Mouse (Mus musculus) induced T-regulatory cell, adult 2 months (primary cell): Measurements from ENCODE around the gene Ugt1a10.
"Not testable (repeated sequence)": the region's sequence is repeated elsewhere in the genome, so short reads cannot be mapped to it uniquely, and the experiment has no call there.

Experiments used
- DNase-seq: peaks from one replicate; pipeline ENCODE4 v3.0.0-alpha.2; 2012; ENCODE audit warnings: low read depth

The Ugt1a10 gene

DNA sequence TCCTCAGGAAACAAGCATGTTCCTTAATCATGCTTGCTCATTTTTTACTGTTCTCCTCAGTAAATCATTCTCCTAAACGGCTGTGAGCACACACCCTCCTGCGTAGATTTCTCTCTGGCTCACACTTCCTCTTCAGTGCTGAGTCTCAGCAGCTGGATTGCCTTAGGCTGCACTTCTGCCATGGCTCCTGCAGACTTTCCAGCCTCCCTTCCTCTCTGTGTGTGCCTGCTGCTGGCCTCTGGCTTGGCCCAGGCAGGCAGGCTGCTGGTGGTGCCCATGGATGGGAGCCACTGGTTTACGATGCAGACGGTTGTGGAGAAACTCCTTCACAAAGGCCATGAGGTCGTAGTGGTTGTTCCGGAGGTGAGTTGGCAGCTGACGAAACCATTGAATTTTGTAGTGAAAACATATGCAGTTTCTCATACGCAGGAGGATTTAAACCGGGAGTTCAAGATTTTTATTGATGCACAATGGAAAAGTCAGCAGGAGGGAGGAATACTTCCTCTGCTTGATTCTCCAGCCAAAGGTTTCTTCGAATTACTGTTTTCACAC is 39.8 kb downstream of the Ugt1a10 start, which contains the start of gene Ugt1a7c:
Gene Ugt1a7c, plus strand, starts transcription at position 122 of the 552 bp plus-strand sequence.
- peak; percentile 7 for DNase-seq

DNA sequence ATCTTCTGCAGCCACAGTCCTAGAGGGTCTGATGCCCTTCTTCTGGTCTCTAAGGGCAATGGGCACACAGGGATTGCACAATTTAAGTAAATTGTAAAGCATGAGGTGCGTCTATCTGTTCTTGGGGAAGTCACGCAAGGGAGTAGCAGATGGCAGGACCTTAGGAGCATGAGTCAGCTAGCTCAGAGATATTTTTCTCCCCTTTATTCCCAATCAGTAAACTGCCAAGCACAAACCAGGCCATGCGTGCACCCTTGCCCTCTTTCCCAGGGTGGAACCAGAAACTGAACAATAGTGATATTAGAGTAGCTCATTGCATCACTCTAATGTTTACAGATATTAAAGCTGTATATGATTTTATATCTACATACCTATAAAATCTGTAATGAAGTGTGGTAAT is 43.4 kb downstream of the Ugt1a10 start:
- DNase-seq: not testable (repeated sequence)

- not testable (repeated sequence) for DNase-seq
Observed at GRCm38 (mm10) chr1:88099691-88100090, 44.5 kb downstream of the Ugt1a10 start.

DNA sequence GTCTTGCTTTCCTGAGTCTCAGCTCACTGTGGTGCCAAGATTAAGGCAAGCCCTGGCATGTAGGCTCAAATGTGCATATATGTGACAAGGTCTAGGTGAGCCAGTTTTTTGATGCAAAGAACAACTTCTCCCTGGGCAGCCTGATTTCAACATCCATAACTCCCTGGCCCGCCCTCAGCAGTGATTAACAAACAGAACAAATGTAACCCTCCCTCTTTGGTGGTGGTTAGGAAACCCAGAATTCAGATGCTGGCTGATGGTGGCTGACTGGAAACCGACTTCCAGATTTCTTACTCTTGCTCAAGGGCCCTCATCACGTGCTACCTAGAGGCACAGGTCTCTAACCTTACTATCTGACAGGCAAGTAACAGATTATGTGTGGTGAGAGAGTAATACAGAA is 47.8 kb downstream of the Ugt1a10 start, which contains the start of gene Ugt1a6b:
Gene Ugt1a6b, plus strand, starts transcription at position 234 of the 400 bp plus-strand sequence.
- not testable (repeated sequence) for DNase-seq

DNA sequence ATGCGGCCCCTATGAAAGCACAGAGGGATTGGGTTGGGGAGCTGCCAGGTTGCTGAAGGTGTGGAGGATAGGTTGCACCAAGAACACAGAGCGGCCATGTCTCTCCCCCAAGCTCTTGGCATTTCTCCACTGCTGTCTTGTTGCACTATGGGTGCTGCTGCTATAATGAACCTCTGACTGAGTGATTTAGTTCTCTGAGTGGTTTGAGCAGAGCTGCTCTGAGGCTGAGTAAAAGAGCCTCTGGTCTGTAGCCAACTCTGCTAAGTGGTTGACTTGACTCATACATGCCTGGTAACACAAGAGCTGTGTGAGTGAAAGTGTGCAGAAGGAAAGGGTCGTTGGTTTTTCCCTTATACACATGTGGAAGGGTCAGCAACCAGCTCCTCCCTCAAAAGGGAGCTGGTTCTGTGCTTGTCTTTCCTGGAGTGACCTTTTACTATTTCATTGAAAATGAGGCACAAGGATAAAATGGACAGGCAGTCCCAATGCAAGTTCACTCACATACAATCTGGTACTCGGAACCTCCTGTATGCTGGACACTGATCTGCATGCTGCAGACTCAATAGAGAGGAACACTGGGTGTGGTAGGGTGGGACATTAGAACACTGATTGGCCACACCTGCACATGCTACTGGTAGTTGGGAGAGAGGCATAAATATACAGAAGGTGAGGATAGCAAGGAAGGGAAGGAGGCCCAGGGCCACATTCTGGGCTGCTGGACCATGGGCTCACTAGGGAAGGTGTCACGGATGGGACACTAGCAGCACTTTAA is 48.7 kb downstream of the Ugt1a10 start:
- DNase-seq: not testable (repeated sequence)

GRCm38 (mm10) chr1:88104667-88105430 is 49.7 kb downstream of the Ugt1a10 start:
- DNase-seq: no peak

GRCm38 (mm10) chr1:88105656-88106055 is 50.5 kb downstream of the Ugt1a10 start:
- DNase-seq: no peak

- DNase-seq: not testable (repeated sequence)
Observed at GRCm38 (mm10) chr1:88109027-88109557, 53.9 kb downstream of the Ugt1a10 start.

DNA sequence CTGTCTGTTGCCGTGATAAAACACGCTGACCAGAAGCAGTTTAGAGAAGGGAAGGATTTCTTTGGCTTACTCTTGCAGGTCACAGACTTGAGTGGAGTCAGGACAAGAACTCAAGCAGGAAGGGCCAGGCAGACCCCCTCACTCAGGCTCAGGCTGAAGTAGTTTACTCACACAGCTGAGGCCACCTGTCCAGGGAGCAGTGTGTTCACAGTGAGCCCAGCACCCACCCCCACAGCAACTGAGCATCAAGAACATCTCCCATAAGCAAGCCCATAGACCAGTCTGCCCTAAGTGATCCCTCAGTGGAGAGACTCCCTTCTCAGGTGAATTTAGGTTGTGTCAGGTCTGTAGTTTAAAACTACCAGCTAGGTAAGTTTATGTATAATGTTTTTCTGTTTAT is 54.4 kb downstream of the Ugt1a10 start:
- not testable (repeated sequence) for DNase-seq

- not testable (repeated sequence) for DNase-seq
Observed at GRCm38 (mm10) chr1:88112769-88113168, 57.6 kb downstream of the Ugt1a10 start.

DNA sequence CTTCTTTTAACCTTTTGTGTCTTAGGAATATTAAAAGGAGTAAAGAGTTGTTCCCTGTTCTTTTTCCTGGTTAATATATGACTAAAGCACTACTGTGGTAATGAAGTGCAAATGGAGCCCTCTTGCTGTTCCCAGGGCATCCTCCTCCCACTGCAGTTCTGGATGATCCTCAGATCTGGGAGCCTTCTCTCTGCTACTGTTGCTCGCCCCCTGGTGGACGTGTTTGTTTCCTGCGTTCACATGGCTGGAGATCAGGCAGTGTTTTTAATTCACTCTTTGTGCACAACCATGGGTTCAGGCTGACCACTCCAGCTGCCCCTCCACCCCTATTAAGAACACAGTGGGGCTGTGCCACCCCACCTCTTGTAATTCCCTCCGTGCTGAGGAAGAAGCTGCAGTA is 65.4 kb downstream of the Ugt1a10 start:
- DNase-seq: not testable (repeated sequence)

DNA sequence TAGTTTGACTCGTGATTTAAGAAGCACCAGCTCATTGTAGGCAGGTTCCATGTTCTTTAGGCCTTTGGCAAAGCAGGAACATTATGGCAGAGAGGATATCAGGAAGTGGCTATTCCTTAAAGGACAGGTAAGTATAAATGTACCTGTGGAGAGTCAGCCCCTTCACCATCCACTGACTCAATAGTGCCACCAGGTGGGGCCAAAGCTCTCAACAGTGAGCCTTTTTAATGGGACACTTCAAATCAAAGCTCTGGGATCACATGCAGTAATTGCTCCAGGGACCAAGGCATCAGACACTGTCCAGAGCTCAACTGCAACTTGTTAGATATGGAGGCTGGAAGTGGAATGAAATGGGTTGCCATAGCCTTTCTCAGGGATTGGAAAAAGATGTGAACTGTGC is 66.3 kb downstream of the Ugt1a10 start:
- DNase-seq: peak; percentile 37

- DNase-seq: not testable (repeated sequence)
Observed at GRCm38 (mm10) chr1:88125827-88126360, 70.7 kb downstream of the Ugt1a10 start.

DNA sequence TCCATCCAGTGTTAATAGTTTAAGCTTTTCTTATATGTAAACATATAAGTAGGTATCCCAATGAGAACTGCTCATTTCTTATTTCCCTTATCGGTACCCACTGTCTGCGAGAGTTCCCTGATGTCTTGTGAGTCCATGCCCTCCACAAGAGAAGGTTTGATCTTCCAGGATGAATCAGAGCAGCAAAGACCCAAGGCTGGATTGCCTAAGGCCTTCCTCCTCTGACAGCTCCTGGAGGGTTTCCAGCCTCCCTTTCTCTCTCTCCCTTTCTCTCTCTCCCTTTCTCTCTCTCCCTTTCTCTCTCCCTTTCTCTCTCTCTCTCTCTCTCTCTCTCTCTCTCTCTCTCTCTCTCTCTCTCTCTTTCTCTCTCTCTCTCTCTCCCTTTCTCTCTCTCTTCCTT is 73.9 kb downstream of the Ugt1a10 start:
- not testable (repeated sequence) for DNase-seq

- not testable (repeated sequence) for DNase-seq
Observed at GRCm38 (mm10) chr1:88130223-88130622, 75.0 kb downstream of the Ugt1a10 start.

DNA sequence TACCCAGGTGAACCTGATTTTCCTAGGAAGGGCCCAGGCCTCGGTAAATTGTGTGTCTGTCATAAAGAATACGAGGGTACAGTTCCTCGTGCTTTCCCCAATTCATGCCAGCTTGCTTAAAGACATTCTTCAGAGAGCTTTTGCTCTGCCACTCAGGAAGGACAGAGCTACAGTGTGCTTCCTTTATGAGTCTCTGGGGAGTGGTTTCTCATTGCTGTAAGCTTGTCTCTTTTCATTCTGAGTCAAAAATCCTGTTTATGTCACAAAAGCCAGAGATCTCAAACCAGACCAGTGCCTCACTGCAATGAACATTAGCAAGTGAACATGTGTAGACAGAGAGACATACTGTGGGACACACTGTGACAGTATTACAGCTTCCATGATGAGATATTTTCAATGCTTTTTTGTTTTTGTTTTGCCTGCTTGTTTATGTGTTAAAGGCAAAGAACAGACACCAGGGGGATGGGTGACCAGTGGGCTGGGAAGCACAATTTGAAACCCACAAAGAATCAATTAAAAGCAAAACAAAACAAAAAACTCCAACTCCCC is 78.8 kb downstream of the Ugt1a10 start:
- DNase-seq: peak; percentile 68

DNA sequence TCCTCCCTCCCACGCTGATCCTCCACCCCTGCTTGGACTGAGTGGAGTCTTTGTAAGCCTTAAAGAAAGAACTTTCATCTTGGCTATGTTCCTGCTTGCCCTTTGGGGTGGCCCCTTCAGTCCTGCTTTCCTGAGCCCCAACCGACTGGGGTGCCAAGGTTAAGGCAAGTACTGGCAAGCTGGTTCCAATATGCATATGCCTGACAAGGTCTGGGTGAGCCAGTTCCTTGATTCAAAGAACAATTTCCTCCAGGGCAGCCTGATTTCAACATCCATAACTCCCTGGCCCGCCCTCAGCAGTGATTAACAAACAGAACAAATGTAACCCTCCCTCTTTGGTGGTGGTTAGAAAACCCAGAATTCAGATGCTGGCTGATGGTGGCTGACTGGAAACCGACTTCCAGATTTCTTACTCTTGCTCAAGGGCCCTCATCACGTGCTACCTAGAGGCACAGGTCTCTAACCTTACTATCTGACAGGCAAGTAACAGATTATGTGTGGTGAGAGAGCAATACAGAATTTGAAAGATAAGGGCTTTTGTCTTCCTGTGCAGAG is 79.3 kb downstream of the Ugt1a10 start, which contains the start of gene Ugt1a6a:
Gene Ugt1a6a, plus strand, starts transcription at position 353 of the 555 bp plus-strand sequence.
- DNase-seq: not testable (repeated sequence)

DNA sequence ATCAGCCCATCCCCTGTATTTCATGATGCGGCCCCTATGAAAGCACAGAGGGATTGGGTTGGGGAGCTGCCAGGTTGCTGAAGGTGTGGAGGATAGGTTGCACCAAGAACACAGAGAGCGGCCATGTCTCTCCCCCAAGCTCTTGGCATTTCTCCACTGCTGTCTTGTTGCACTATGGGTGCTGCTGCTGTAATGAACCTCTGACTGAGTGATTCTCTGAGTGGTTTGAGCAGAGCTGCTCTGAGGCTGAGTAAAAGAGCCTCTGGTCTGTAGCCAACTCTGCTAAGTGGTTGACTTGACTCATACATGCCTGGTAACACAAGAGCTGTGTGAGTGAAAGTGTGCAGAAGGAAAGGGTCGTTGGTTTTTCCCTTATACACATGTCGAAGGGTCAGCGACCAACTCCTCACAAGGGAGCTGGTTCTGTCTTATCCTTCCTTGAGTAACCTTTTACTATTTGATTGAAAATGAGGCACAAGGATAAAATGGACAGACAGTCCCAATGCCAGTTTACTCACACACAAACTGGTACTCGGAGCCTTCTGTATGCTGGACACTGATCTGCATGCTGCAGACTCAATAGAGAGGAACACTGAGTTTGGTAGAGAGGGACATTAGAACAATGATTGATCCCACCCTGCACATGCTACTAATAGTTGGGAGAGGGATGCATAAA is 80.2 kb downstream of the Ugt1a10 start:
- not testable (repeated sequence) for DNase-seq

GRCm38 (mm10) chr1:88136646-88137045 is 81.5 kb downstream of the Ugt1a10 start:
- DNase-seq: no peak

- DNase-seq: no peak
Observed at GRCm38 (mm10) chr1:88137264-88137663, 82.1 kb downstream of the Ugt1a10 start.

DNA sequence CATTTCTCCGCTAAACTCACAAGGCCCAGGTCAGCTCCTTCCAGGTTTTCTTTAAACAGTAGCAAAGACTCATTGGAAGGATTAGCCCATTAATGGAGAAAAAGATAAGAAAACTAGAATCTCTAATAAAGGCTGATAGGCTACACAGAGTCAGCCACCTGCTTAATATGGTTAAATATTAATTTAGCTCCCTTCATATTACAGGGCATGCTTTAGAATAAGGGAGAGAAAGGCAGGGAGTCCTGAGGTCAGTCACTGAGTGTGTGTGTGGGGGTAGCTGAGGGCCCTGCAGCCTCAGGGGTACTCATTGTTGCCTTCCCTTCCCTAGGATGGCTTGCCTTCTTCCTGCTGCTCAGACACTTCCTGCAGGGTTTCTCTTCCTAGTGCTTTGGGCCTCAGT is 83.0 kb downstream of the Ugt1a10 start:
- no peak for DNase-seq
